Mouse (Mus musculus): ENCODE measurements around the gene Cactin. TPM values are rescaled to one million over a fixed set of nuclear protein-coding genes. Genes with fewer than 3 reads are reported as not detected.
A peak's percentile ranks its signal among the peaks of the same experiment; 100 is the strongest.

The Cactin gene
- polyA plus RNA-seq, 1 experiment = 48.1 TPM

DNA sequence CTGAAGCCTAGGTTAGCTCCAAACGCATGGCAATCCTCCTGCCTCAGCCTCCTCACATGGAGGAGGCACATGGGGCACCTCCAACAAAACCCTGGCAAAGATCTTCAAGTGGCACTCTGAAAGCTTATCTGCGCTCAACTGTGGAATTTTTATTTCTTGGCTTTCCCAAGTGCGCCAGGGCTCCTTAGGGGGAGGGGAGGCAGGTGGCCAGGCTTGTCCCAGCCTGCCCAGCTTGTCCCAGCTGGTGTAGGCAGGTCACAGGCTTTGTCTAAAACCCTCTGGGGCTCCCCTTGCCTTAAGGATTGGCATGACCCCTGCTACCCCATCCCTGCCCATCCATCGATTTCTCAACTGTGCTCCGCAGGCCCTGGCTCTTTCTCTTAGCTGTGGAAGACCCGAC lies 36.7 kb upstream of the Cactin start:
- no peak overlapping the region for H3K4me3 ChIP-seq (ENCODE audit: insufficient read depth, poor library complexity, severe bottlenecking)
- no peaks in the 10 kb centered on the region for H3K79me3 ChIP-seq (ENCODE audit: low read depth)
- H3K36me3 ChIP-seq (ENCODE audit: control insufficient read depth, insufficient read depth) = no peaks in the 10 kb centered on the region
- TF ChIP-seq CTCF (IDR thresholded peaks at IDR 0.05; ENCODE audit: control insufficient read depth, insufficient read depth, insufficient read length) (no peak), MYOG (IDR thresholded peaks at IDR 0.05; ENCODE audit: control insufficient read depth, extremely low read depth, insufficient read length) (no peak), USF1 (IDR thresholded peaks at IDR 0.05; ENCODE audit: low read depth) (no peak), FOSL1 (IDR thresholded peaks at IDR 0.05; ENCODE audit: insufficient read depth, low read length, poor library complexity, severe bottlenecking) (no peak), CEBPB (IDR thresholded peaks at IDR 0.05; ENCODE audit: low read depth) (no peak), MAX (IDR thresholded peaks at IDR 0.05) (no peak), MYOD1 (IDR thresholded peaks at IDR 0.05; ENCODE audit: control insufficient read depth, insufficient read length, low read depth) (no peak)
- no peak overlapping the region for H3ac ChIP-seq (ENCODE audit: control insufficient read depth, insufficient read length, low read depth)
- peaks cover 29% of the 10 kb centered on the region for H3K27me3 ChIP-seq (ENCODE audit: control insufficient read depth, insufficient read depth, insufficient read length)
- no peaks in the 10 kb centered on the region for H3K79me2 ChIP-seq (ENCODE audit: control insufficient read depth, insufficient read depth)

DNA sequence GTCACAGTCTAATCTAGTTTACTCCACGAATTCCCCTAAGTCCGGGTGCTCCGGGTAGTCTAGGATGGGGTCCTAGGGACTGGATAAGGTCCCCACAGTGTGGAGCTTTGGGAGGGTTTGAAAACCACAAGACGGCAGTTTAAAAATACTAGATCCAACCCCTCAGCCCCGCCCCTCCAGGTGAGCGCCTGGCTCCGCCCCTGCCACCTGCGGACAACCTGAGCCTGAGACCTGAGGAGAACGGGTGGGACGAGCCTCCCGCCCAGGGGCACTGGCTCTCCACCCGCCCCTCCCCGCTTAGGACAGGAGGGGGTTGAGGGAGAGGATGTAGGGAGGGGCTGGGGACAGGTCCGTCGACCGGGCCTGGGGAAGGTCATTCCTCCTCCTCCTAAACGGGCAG lies 36.2 kb upstream of the Cactin start:
- Histone ChIP-seq H3K79me3 (ENCODE audit: low read depth) (no peaks in the 10 kb centered on the region), H3K4me3 (ENCODE audit: insufficient read depth, poor library complexity, severe bottlenecking) (no peak overlapping the region), H3ac (ENCODE audit: control insufficient read depth, insufficient read length, low read depth) (no peak overlapping the region), H3K27me3 (ENCODE audit: control insufficient read depth, insufficient read depth, insufficient read length) (peaks cover 29% of the 10 kb centered on the region), H3K79me2 (ENCODE audit: control insufficient read depth, insufficient read depth) (no peaks in the 10 kb centered on the region), H3K36me3 (ENCODE audit: control insufficient read depth, insufficient read depth) (no peaks in the 10 kb centered on the region)
- TF ChIP-seq USF1 (IDR thresholded peaks at IDR 0.05; ENCODE audit: low read depth) = no peak

DNA sequence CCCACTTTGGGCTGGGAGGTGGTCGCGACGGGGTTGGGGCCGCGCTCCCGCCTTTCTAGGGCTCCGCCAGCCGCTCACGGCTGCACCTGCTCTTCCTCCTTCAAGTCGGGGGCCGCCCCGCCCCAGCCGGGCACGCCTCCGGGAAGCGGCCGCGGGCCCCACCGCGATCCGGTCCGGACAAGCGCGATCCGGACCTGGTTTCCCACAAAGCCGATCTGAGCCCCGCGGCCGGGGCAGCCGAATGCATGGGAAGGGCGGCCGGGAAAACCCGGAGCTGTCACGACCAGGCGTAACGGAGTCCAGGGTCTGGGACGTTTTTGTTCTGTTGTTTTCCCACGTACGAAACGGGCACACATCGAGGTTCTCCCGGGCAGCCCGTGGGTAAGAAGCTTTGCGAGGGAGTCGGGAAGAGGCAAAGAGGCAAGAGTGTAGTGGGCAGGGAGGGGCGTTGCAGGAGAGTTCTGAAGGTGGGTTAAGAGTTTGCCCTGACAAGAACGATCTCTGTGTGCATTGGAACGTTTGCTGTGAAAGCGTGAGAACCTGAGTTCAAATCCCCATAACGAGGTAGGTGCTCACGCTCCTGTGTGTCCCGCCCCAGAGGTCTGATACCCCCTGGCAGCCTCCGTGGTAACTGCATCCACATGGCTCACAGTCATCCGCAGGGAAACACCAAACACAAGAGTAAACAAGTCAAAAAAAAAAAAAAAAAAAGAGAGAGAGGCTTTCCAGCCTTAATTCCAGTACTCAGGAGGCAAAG lies 35.0 kb upstream of the Cactin start:
- Histone ChIP-seq H3ac (ENCODE audit: control insufficient read depth, insufficient read length, low read depth) (peak overlapping the region; percentile 27), H3K79me2 (ENCODE audit: control insufficient read depth, insufficient read depth) (no peaks in the 10 kb centered on the region), H3K4me3 (ENCODE audit: insufficient read depth, poor library complexity, severe bottlenecking) (no peak overlapping the region), H3K79me3 (ENCODE audit: low read depth) (no peaks in the 10 kb centered on the region), H3K36me3 (ENCODE audit: control insufficient read depth, insufficient read depth) (no peaks in the 10 kb centered on the region), H3K27me3 (ENCODE audit: control insufficient read depth, insufficient read depth, insufficient read length) (peaks cover 29% of the 10 kb centered on the region)
- TF ChIP-seq USF1 (IDR thresholded peaks at IDR 0.05; ENCODE audit: low read depth) (no peak), FOSL1 (IDR thresholded peaks at IDR 0.05; ENCODE audit: insufficient read depth, low read length, poor library complexity, severe bottlenecking) (no peak), CEBPB (IDR thresholded peaks at IDR 0.05; ENCODE audit: low read depth) (no peak), CTCF (IDR thresholded peaks at IDR 0.05; ENCODE audit: control insufficient read depth, insufficient read depth, insufficient read length) (no peak), MAX (IDR thresholded peaks at IDR 0.05) (peak; percentile 34), MYOD1 (IDR thresholded peaks at IDR 0.05; ENCODE audit: control insufficient read depth, insufficient read length, low read depth) (no peak)

DNA sequence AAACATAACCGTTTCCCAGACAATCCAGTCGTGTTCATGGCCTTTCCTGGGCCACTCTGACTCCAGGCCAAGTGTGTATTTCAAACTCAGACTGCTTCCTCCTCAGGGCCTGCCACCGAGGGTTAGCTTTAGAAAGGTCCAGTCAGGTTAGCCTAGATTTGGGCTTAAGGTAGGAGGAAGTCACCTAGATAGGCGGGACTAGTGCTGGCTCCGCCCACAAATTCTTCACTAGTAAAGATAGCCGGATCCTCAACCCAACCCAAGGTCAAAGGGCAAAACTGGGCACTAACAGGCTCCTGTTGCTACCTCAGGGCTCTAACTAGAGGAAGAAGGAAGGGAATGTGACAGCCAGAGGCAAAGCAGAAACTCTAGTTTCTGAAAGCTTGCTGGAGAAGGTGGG lies 34.3 kb upstream of the Cactin start:
- Histone ChIP-seq H3K27me3 (ENCODE audit: control insufficient read depth, insufficient read depth, insufficient read length) (peaks cover 29% of the 10 kb centered on the region), H3K36me3 (ENCODE audit: control insufficient read depth, insufficient read depth) (no peaks in the 10 kb centered on the region), H3K79me3 (ENCODE audit: low read depth) (no peaks in the 10 kb centered on the region), H3K79me2 (ENCODE audit: control insufficient read depth, insufficient read depth) (no peaks in the 10 kb centered on the region), H3K4me3 (ENCODE audit: insufficient read depth, poor library complexity, severe bottlenecking) (no peak overlapping the region), H3ac (ENCODE audit: control insufficient read depth, insufficient read length, low read depth) (no peak overlapping the region)
- TF ChIP-seq MYOG (IDR thresholded peaks at IDR 0.05; ENCODE audit: control insufficient read depth, extremely low read depth, insufficient read length) (no peak), FOSL1 (IDR thresholded peaks at IDR 0.05; ENCODE audit: insufficient read depth, low read length, poor library complexity, severe bottlenecking) (no peak), MAX (IDR thresholded peaks at IDR 0.05) (no peak), USF1 (IDR thresholded peaks at IDR 0.05; ENCODE audit: low read depth) (no peak), CTCF (IDR thresholded peaks at IDR 0.05; ENCODE audit: control insufficient read depth, insufficient read depth, insufficient read length) (no peak), MYOD1 (IDR thresholded peaks at IDR 0.05; ENCODE audit: control insufficient read depth, insufficient read length, low read depth) (no peak), CEBPB (IDR thresholded peaks at IDR 0.05; ENCODE audit: low read depth) (no peak)

DNA sequence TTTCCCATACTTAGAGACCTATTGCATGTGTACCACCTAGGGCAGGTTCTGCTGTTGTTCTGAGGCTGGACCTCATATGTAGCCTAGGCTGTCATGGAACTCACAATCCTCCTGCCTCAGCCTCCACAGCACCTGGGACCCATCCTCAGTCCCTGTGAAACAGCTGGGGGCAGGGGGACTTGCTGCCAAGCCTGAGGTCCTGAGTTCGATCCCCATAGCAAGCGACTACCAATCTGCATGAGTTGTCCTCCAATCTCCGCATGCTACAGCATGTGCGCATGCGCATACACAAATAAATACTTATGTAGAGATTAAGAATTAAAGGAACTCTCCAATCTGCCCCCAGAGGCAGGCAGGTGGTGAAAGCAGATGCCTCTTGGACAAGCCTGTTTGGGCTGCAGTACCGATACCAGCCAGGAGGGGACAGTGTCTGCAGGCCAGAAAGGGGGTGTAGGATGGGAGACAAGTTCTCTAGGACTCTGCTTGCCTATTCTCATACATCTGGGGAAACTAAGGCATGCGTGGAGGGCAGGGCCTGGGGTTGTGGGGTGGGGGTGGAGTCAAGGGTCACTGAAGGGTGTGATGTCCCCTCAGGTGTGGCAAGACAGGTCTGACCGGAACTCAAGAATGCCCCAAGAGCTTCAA lies 33.3 kb upstream of the Cactin start:
- Histone ChIP-seq H3K79me3 (ENCODE audit: low read depth) (no peaks in the 10 kb centered on the region), H3K36me3 (ENCODE audit: control insufficient read depth, insufficient read depth) (no peaks in the 10 kb centered on the region), H3ac (ENCODE audit: control insufficient read depth, insufficient read length, low read depth) (no peak overlapping the region), H3K79me2 (ENCODE audit: control insufficient read depth, insufficient read depth) (no peaks in the 10 kb centered on the region), H3K4me3 (ENCODE audit: insufficient read depth, poor library complexity, severe bottlenecking) (no peak overlapping the region), H3K27me3 (ENCODE audit: control insufficient read depth, insufficient read depth, insufficient read length) (peaks cover 29% of the 10 kb centered on the region)
- TF ChIP-seq FOSL1 (IDR thresholded peaks at IDR 0.05; ENCODE audit: insufficient read depth, low read length, poor library complexity, severe bottlenecking) = no peak
- TF ChIP-seq CTCF (IDR thresholded peaks at IDR 0.05; ENCODE audit: control insufficient read depth, insufficient read depth, insufficient read length) = peak; percentile 34

DNA sequence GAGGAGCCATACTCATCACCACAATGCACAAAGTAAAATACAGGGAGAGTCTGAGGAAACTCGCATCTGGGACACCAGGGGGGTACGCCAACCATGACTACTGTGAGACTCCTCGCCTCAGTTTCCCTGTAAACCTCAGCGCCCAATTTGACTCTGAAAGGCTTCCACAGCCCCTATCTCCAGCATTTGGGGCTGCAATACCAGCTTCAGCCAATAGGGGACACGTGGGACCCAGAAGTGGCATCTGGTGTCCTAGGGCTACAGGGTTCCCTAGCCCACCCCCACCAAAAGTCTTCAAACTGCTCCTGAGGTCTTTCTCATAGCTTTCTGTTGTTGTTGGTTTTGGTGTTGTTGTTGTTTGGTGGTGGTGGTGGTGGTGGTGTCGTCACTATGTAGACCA lies 32.3 kb upstream of the Cactin start:
- peaks cover 7% of the 10 kb centered on the region for H3K79me2 ChIP-seq (ENCODE audit: control insufficient read depth, insufficient read depth)
- H3K4me3 ChIP-seq (ENCODE audit: insufficient read depth, poor library complexity, severe bottlenecking) = no peak overlapping the region
- no peaks in the 10 kb centered on the region for H3K36me3 ChIP-seq (ENCODE audit: control insufficient read depth, insufficient read depth)
- peaks cover 20% of the 10 kb centered on the region for H3K27me3 ChIP-seq (ENCODE audit: control insufficient read depth, insufficient read depth, insufficient read length)
- H3K79me3 ChIP-seq (ENCODE audit: low read depth) = peaks cover 4% of the 10 kb centered on the region
- H3ac ChIP-seq (ENCODE audit: control insufficient read depth, insufficient read length, low read depth) = no peak overlapping the region
- TF ChIP-seq MAX (IDR thresholded peaks at IDR 0.05) (no peak), CTCF (IDR thresholded peaks at IDR 0.05; ENCODE audit: control insufficient read depth, insufficient read depth, insufficient read length) (no peak), FOSL1 (IDR thresholded peaks at IDR 0.05; ENCODE audit: insufficient read depth, low read length, poor library complexity, severe bottlenecking) (no peak), CEBPB (IDR thresholded peaks at IDR 0.05; ENCODE audit: low read depth) (no peak), MYOD1 (IDR thresholded peaks at IDR 0.05; ENCODE audit: control insufficient read depth, insufficient read length, low read depth) (no peak), USF1 (IDR thresholded peaks at IDR 0.05; ENCODE audit: low read depth) (no peak), MYOG (IDR thresholded peaks at IDR 0.05; ENCODE audit: control insufficient read depth, extremely low read depth, insufficient read length) (no peak)
